27 mouse cellular contexts compared by ENCODE assay signal in genomic region chr14:89325116-89325515, GRCm38 (mm10).
"Had no signal": no experiment of that assay in that cellular context is flagged by ENCODE, and none has a peak within 500 bp of the region (broad histone marks: within the 10 kb centered on the region; RNA-seq: fewer than 3 reads in every experiment).

No protein-coding gene starts in this region.

- H3K9ac ChIP-seq: heart, embryonic 12.5 days; hindbrain, embryonic 12.5 days; hindbrain, embryonic 14.5 days; intestine, embryonic 15.5 days; limb, embryonic 12.5 days; liver, embryonic 13.5 days; liver, embryonic 15.5 days had no signal

- H3K4me1 ChIP-seq: heart, embryonic 10.5 days; heart, embryonic 12.5 days; hindbrain, embryonic 12.5 days; intestine, embryonic 15.5 days; limb, embryonic 10.5 days; limb, embryonic 12.5 days; liver, embryonic 13.5 days; liver, embryonic 15.5 days had no signal

- H3K9me3 ChIP-seq: heart, embryonic 10.5 days; heart, embryonic 12.5 days; hindbrain, embryonic 10.5 days; hindbrain, embryonic 12.5 days; intestine, embryonic 15.5 days; limb, embryonic 10.5 days; limb, embryonic 12.5 days; liver, embryonic 13.5 days; liver, embryonic 15.5 days had no signal

- H3K4me3 ChIP-seq: heart, embryonic 10.5 days; heart, embryonic 12.5 days; hindbrain, embryonic 10.5 days; hindbrain, embryonic 12.5 days; intestine, embryonic 15.5 days; left cerebral cortex, adult 2 months; limb, embryonic 10.5 days; limb, embryonic 12.5 days; liver, embryonic 13.5 days; liver, embryonic 15.5 days had no signal

- H3K4me2 ChIP-seq: heart, embryonic 12.5 days; hindbrain, embryonic 12.5 days; hindbrain, embryonic 14.5 days; intestine, embryonic 15.5 days; limb, embryonic 12.5 days; liver, embryonic 11.5 days; liver, embryonic 13.5 days; liver, embryonic 15.5 days had no signal

- H3K27me3 ChIP-seq: heart, embryonic 12.5 days; hindbrain, embryonic 12.5 days; intestine, embryonic 15.5 days; limb, embryonic 12.5 days; liver, embryonic 13.5 days; liver, embryonic 15.5 days had no signal

- H3K27ac ChIP-seq: heart, embryonic 10.5 days; hindbrain, embryonic 10.5 days; hindbrain, embryonic 12.5 days; hindbrain, embryonic 14.5 days; intestine, embryonic 15.5 days; left cerebral cortex, adult 2 months; limb, embryonic 10.5 days; limb, embryonic 12.5 days; liver, embryonic 13.5 days; liver, embryonic 15.5 days had no signal

- ATAC-seq: hindbrain, embryonic 16.5 days; inflammation-experienced regulatory T-cells, adult 6 months; intestine, embryonic 15.5 days; intestine, postnatal 0 days had no signal

- DNase-seq: gastrocnemius, postnatal 25 days; heart, adult 18-20 months; heart, postnatal 10 days; heart, postnatal 4 days; kidney, adult 18-20 months; kidney, adult 8-10 months; kidney, postnatal 10 days; kidney, postnatal 25 days; kidney, postnatal 4 days; layer of hippocampus, adult 9-11 months; layer of hippocampus, postnatal 36 days; liver; liver, embryonic 13.5 days had no signal

- H3K36me3 ChIP-seq: heart, embryonic 10.5 days; heart, embryonic 12.5 days; hindbrain, embryonic 10.5 days; hindbrain, embryonic 12.5 days; intestine, embryonic 15.5 days; limb, embryonic 10.5 days; limb, embryonic 12.5 days; liver, embryonic 13.5 days; liver, embryonic 15.5 days had no signal
